Mouse (Mus musculus) heart, adult 2 months (tissue): ENCODE results near the gene Sun1. TPM values are rescaled to one million over a fixed set of nuclear protein-coding genes. Genes with fewer than 3 reads are reported as not detected.
A peak's percentile ranks its signal among the peaks of the same experiment; 100 is the strongest.

Source experiments
- DNase-seq, 2 experiments: peaks; one replicate each; pipeline ENCODE4 v3.0.0; 2021
- H3K27ac ChIP-seq: fragments of 200-600 bp; 2 replicates; pipeline ENCODE4 v1.8.1; 2022
- H3K27me3 ChIP-seq: fragments of 200-500 bp; 2 replicates; pipeline ENCODE4 v1.6.1; 2012; ENCODE audit warnings: mild to moderate bottlenecking, low read length, inconsistent platforms, mixed read lengths; ENCODE audit not compliant: control insufficient read depth, insufficient read depth
- H3K36me3 ChIP-seq: fragments of 200-500 bp; 2 replicates; pipeline ENCODE4 v1.6.1; 2012; ENCODE audit warnings: low read length, inconsistent platforms; ENCODE audit not compliant: control insufficient read depth, insufficient read depth
- H3K4me1 ChIP-seq: fragments of 200-500 bp; 2 replicates; pipeline ENCODE4 v1.6.1; 2011; ENCODE audit warnings: low read length; ENCODE audit not compliant: control insufficient read depth, insufficient read depth
- H3K4me3 ChIP-seq: fragments of 200-600 bp; 2 replicates; pipeline ENCODE4 v1.8.1; 2022
- H3K79me2 ChIP-seq: fragments of 200-500 bp; replicated peaks from 2 replicates; pipeline ENCODE4 v1.6.1; 2012; ENCODE audit warnings: mild to moderate bottlenecking, inconsistent platforms, low read length, moderate library complexity, mixed read lengths; ENCODE audit not compliant: control insufficient read depth, insufficient read depth
- H3K9ac ChIP-seq: fragments of 200-500 bp; 2 replicates; pipeline ENCODE4 v1.6.1; 2012; ENCODE audit warnings: low read depth, mild to moderate bottlenecking, control low read depth, inconsistent platforms, low read length, mixed read lengths
- CTCF ChIP-seq: fragments of 200-600 bp; IDR thresholded peaks from 2 replicates; pipeline ENCODE4 v1.8.1; 2022; ENCODE audit warnings: antibody characterized with exemption, mild to moderate bottlenecking, moderate library complexity
- EP300 ChIP-seq: fragments of 200-500 bp; IDR thresholded peaks from 2 replicates; pipeline ENCODE4 v1.6.1; 2011; ENCODE audit warnings: low read depth, low read length, control low read depth; ENCODE audit not compliant: insufficient read depth
- POLR2A ChIP-seq: fragments of 200-500 bp; IDR thresholded peaks from 2 replicates; pipeline ENCODE4 v1.6.1; 2011; ENCODE audit warnings: mild to moderate bottlenecking, low read depth, low read length, control low read depth; ENCODE audit not compliant: insufficient read depth
- WGBS: fragments of 180-500 bp; shearing (Covaris S2); methylation state at CpG from one replicate; pipeline ENCODE4 v1.1.7; 2018; 5-methylcytosine and 5-hydroxymethylcytosine counted together
- intact Hi-C: fragments of 180-260 bp; cut with DNase I; formaldehyde crosslinking; loops from one replicate; pipeline ENCODE4 v1.15.1; 2025
- polyA plus RNA-seq: library from polyadenylated mRNA; depleted of rRNA; stranded (reverse); fragments of >200 nt; gene quantifications from 2 replicates; pipeline ENCODE4 v1.2.3, GENCODE M21; 2012
- total RNA-seq, 2 experiments: library from RNA; stranded (reverse); gene quantifications; 2 replicates each; pipeline ENCODE4 v1.2.3; 2021

Gene Sun1
- total and polyA plus RNA-seq, 3 experiments: 34.1 to 50.3 (median 45.9) TPM

GRCm38 (mm10) chr5:139184897-139185296, 15.5 kb upstream of the Sun1 start:
- 77% methylated on average over 4 of the region's 4 CpGs for WGBS
- H3K27ac ChIP-seq: no peak overlapping the region
- H3K36me3 ChIP-seq: no peaks in the 10 kb centered on the region
- no peak for DNase-seq
- H3K4me3 ChIP-seq: no peak overlapping the region
- no peak for TF ChIP-seq POLR2A
- TF ChIP-seq CTCF: no peak
- no peak for TF ChIP-seq EP300
- intact Hi-C loops: no loop called here
- H3K4me1 ChIP-seq: no peaks in the 10 kb centered on the region
- no peaks in the 10 kb centered on the region for H3K79me2 ChIP-seq
- H3K9ac ChIP-seq: no peak overlapping the region
- H3K27me3 ChIP-seq: no peaks in the 10 kb centered on the region

DNA sequence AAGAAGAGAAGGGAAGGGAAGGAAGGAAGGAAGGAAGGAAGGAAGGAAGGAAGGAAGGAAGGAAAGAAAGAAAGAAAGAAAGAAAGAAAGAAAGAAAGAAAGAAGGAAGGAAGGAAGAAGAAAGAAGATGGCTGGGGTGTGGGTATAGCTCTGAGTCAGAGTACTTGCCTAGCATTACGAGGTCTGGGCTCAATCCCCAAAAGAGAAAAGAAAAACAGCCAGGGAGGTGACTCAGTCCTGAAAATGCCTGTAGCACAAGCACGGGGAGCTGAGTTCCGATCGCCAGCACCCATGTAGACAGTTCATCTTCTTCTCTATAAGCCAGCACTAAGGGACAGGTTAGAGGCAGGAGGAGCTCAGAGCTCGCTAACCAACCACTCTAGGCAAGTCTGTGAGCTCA, 10.7 kb upstream of the Sun1 start:
- no peak overlapping the region for H3K4me3 ChIP-seq
- H3K36me3 ChIP-seq: no peaks in the 10 kb centered on the region
- no peaks in the 10 kb centered on the region for H3K4me1 ChIP-seq
- TF ChIP-seq POLR2A: no peak
- TF ChIP-seq EP300: no peak
- no peak for TF ChIP-seq CTCF
- 90% methylated on average over 5 of the region's 5 CpGs for WGBS
- no peak overlapping the region for H3K9ac ChIP-seq
- DNase-seq: no peak
- no peaks in the 10 kb centered on the region for H3K27me3 ChIP-seq
- H3K79me2 ChIP-seq: no peaks in the 10 kb centered on the region
- H3K27ac ChIP-seq: no peak overlapping the region
- intact Hi-C loops: no loop called here

- 69% methylated on average over 5 of the region's 5 CpGs for WGBS
- Histone ChIP-seq H3K9ac (no peak overlapping the region), H3K27ac (no peak overlapping the region), H3K27me3 (no peaks in the 10 kb centered on the region), H3K36me3 (no peaks in the 10 kb centered on the region), H3K4me1 (no peaks in the 10 kb centered on the region), H3K4me3 (no peak overlapping the region), H3K79me2 (no peaks in the 10 kb centered on the region)
- DNase-seq: no peak
- intact Hi-C loops: no loop called here
- TF ChIP-seq POLR2A (no peak), CTCF (no peak), EP300 (no peak)
These were observed 9.5 kb upstream of the Sun1 start for GRCm38 (mm10) chr5:139190958-139191357.

GRCm38 (mm10) chr5:139198779-139199178, 1.7 kb upstream of the Sun1 start:
- H3K27me3 ChIP-seq: no peaks in the 10 kb centered on the region
- 72% methylated on average over 3 of the region's 3 CpGs for WGBS
- H3K4me1 ChIP-seq: peaks cover 15% of the 10 kb centered on the region
- DNase-seq: no peak
- no peak overlapping the region for H3K27ac ChIP-seq
- TF ChIP-seq CTCF (no peak), EP300 (no peak), POLR2A (no peak)
- intact Hi-C loops: no loop called here
- H3K4me3 ChIP-seq: no peak overlapping the region
- H3K9ac ChIP-seq: no peak overlapping the region
- H3K79me2 ChIP-seq: peaks cover 4% of the 10 kb centered on the region; the same call in 1 of the 2 replicates
- H3K36me3 ChIP-seq: no peaks in the 10 kb centered on the region

DNA sequence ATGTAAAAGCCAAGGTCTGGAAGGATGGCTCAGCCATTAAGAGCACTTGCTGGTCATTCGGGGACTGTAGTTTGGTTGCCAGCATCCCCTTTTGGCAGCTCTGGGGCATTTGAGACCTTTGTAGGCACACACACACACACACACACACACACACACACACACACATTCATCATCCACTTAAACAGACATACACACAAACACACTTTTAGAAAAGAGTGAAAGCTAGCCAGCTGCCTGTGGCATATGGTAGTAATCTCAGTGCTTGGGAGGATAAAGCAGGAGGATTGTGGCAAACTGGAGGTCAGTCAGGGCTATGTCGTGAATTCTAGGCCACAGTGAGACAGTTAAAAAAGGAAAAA, 822 bp upstream of the Sun1 start:
- peak overlapping the region; percentile 73 for H3K9ac ChIP-seq
- peaks cover 15% of the 10 kb centered on the region for H3K4me1 ChIP-seq
- H3K27ac ChIP-seq: peak overlapping the region; percentile 95
- peak overlapping the region; percentile 84 for H3K4me3 ChIP-seq
- intact Hi-C loops: no loop called here
- no peaks in the 10 kb centered on the region for H3K36me3 ChIP-seq
- H3K79me2 ChIP-seq: peaks cover 4% of the 10 kb centered on the region; the same call in 1 of the 2 replicates
- TF ChIP-seq EP300 (no peak), CTCF (no peak), POLR2A (no peak)
- H3K27me3 ChIP-seq: no peaks in the 10 kb centered on the region
- 36% methylated on average over 2 of the region's 2 CpGs for WGBS
- no peak for DNase-seq

- intact Hi-C loops: loop anchor here (1.0 kb wide), 1 partner anchor 50 kb away; no protein-coding TSS in a partner anchor
- H3K36me3 ChIP-seq: no peaks in the 10 kb centered on the region
- no peak for DNase-seq
- H3K79me2 ChIP-seq: peaks cover 7% of the 10 kb centered on the region; the same call in 1 of the 2 replicates
- H3K27me3 ChIP-seq: no peaks in the 10 kb centered on the region
- peaks cover 15% of the 10 kb centered on the region for H3K4me1 ChIP-seq
- WGBS: 2% methylated on average over 57 of the region's 57 CpGs
- TF ChIP-seq POLR2A (no peak), EP300 (no peak), CTCF (no peak)
- H3K9ac ChIP-seq: peak overlapping the region; percentile 91
- peak overlapping the region; percentile 84 for H3K4me3 ChIP-seq
- peak overlapping the region; percentile 95 for H3K27ac ChIP-seq
These were observed 533 bp downstream of the Sun1 start for GRCm38 (mm10) chr5:139200770-139201569.
